Mouse (Mus musculus): Measurements from ENCODE around the gene Mup11.
"Not testable (repeated sequence)": the region's sequence is repeated elsewhere in the genome, so short reads cannot be mapped to it uniquely, and the experiment has no call there.

Gene Mup11

DNA sequence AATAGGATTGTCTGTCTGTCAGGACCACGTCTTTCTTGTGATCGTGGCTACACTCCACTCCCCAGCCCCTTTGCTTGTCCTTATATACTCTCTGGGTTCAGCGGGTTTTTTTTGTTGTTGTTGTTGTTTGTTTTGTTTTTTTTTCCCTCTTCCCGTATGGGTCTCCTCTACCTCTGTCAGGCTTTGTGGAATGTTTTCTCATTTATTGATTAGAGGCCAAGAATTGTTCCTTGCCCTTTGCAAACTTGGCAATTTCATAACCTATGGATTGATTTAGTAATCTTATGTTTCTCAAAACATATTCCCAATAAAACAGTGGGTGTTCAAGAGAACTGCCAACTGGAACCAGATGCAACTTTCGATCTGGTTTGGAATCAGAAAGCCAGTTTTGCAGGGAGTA lies at the start of gene Mup11:
TSS of gene Mup11 (minus strand) at position 101 of the 400 bp plus-strand sequence.
- not testable (repeated sequence) for DNase-seq (ENCODE audit: low spot score in 2 of 2)
